Mouse (Mus musculus) thymus, adult 2 months (tissue): ENCODE measurements around the gene Hoxc4.

Source experiments
- CTCF ChIP-seq: fragments of 200-500 bp; IDR thresholded peaks from 2 replicates; pipeline ENCODE4 v1.5.1; 2012; ENCODE audit warnings: mild to moderate bottlenecking, control low read depth, low read length, moderate library complexity, borderline replicate concordance; ENCODE audit not compliant: control insufficient read depth, poor library complexity, insufficient read depth; ENCODE audit errors: extremely low read depth
- POLR2A ChIP-seq: fragments of 200-500 bp; IDR thresholded peaks from 2 replicates; pipeline ENCODE4 v1.6.1; 2012; ENCODE audit warnings: mild to moderate bottlenecking, low read length, control low read depth, moderate library complexity; ENCODE audit not compliant: control insufficient read depth, poor library complexity, insufficient read depth; ENCODE audit errors: extremely low read depth

DNA sequence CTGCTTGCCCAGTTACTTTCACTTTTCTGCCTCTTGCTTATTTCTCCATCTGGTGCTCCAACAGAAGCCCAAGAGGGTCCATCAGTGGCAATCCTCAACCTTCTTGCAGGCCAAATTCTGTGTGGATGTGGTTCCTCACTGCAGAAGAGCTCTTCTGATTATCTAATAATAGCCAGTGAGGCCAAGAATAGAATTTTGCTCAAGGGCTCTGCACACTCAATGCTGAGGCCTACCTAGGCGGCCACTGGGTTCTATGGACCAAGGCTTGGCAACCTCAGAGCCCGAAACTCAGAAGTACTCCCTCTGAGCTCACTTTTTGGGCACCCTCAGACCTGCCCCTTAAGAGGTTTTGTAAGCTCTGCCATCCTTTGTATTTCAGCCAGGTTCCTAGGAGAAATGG, 17.4 kb upstream of the Hoxc4 start:
- TF ChIP-seq POLR2A (no peak), CTCF (no peak)
